9 mouse cellular contexts compared by ENCODE assay signal in genomic region chr12:112449144-112449827, GRCm38 (mm10). TPM values are rescaled to one million over a fixed set of nuclear protein-coding genes. Genes with fewer than 3 reads are reported as not detected.
DNase-seq lines count a peak whose midpoint lies in the region; ATAC-seq lines count a peak whose summit lies in the region.
"Had no signal": no experiment of that assay in that cellular context is flagged by ENCODE, and none has a peak within 500 bp of the region (broad histone marks: within the 10 kb centered on the region; RNA-seq: fewer than 3 reads in every experiment).

No protein-coding gene starts in this region.

- ATAC-seq in hindbrain, embryonic 11.5 days (ENCODE audit: low FRiP score): no peak
- ATAC-seq in hindbrain, embryonic 13.5 days (ENCODE audit: low FRiP score): no peak
- ATAC-seq in common myeloid progenitor, adult 5-6 weeks (replicated peaks; ENCODE audit: low read depth, poor library complexity, severe bottlenecking): peak; percentile 47; the same call in 1 of the 2 replicates

- 0 out of 2 replicates have a peak overlapping the region, but pooled peaks have one; percentile 2 for H3K9ac ChIP-seq in hindbrain, embryonic 11.5 days (ENCODE audit: low read depth, low read length)
- H3K9ac ChIP-seq in hindbrain, embryonic 13.5 days: no peak overlapping the region

- H3K4me1 ChIP-seq in hindbrain, embryonic 11.5 days (replicated peaks; ENCODE audit: control insufficient read depth, insufficient read depth, low read length): no peaks in the 10 kb centered on the region
- peaks cover 22% of the 10 kb centered on the region for H3K4me1 ChIP-seq in hindbrain, embryonic 13.5 days (replicated peaks)

- no peaks in the 10 kb centered on the region for H3K36me3 ChIP-seq in hindbrain, embryonic 11.5 days (ENCODE audit: control insufficient read depth, insufficient read depth, low read length)
- no peaks in the 10 kb centered on the region for H3K36me3 ChIP-seq in hindbrain, embryonic 13.5 days

- DNase-seq in hindbrain, embryonic 11.5 days (ENCODE audit: low spot score): no peak
- DNase-seq in layer of hippocampus, adult 18-20 months (ENCODE audit: low spot score in 2 of 2): peak; percentile 74 to 89
- DNase-seq in naive thymus-derived CD4-positive, alpha-beta T cell, adult 2 months (ENCODE audit: low read depth): peak; percentile 81
- DNase-seq in Muller cell, postnatal 12 days (ENCODE audit: inconsistent ontology term): no peak
- DNase-seq in urinary bladder, postnatal 25 days (ENCODE audit: low spot score): no peak
- DNase-seq in ovary, adult 18-20 months (ENCODE audit: low spot score): no peak

- H3K9me3 ChIP-seq in hindbrain, embryonic 11.5 days (ENCODE audit: control insufficient read depth, low read length): no peaks in the 10 kb centered on the region
- H3K9me3 ChIP-seq in hindbrain, embryonic 13.5 days: peaks cover 12% of the 10 kb centered on the region; the same call in 1 of the 2 replicates

- peak overlapping the region; percentile 24; the same call in 1 of the 2 replicates for H3K27ac ChIP-seq in hindbrain, embryonic 11.5 days (ENCODE audit: low read depth, low read length)
- H3K27ac ChIP-seq in hindbrain, embryonic 13.5 days: no peak overlapping the region

- H3K4me2 ChIP-seq in hindbrain, embryonic 11.5 days (replicated peaks; ENCODE audit: low read depth, low read length): no peak overlapping the region
- no peak overlapping the region for H3K4me2 ChIP-seq in hindbrain, embryonic 13.5 days

- no peaks in the 10 kb centered on the region for H3K27me3 ChIP-seq in hindbrain, embryonic 11.5 days (ENCODE audit: control insufficient read depth, insufficient read depth, low read length)
- H3K27me3 ChIP-seq in hindbrain, embryonic 13.5 days: 0 out of 2 replicates have a peak, but pooled peaks cover 5% of the 10 kb centered on the region

- no peak overlapping the region for H3K4me3 ChIP-seq in hindbrain, embryonic 11.5 days (ENCODE audit: low read depth, low read length)
- H3K4me3 ChIP-seq in hindbrain, embryonic 13.5 days: no peak overlapping the region

- WGBS in hindbrain, embryonic 11.5 days: 63% methylated on average over 18 of the region's 18 CpGs
- WGBS in hindbrain, embryonic 13.5 days: 54% methylated on average over 18 of the region's 18 CpGs

RNA-seq across cellular contexts. Expression of gene A530016L24Rik, which starts 40.0 kb away (rescaled TPM):
- not detected in 2 replicates for polyA plus RNA-seq in hindbrain, embryonic 11.5 days (2014; fragmentation: Nextera tagmentation; extraction: Ambion mirVana)
- 0.12 TPM in 1 of 2 replicates, not detected in the other for polyA plus RNA-seq in hindbrain, embryonic 13.5 days (2015; fragmentation: Nextera tagmentation; extraction: Ambion mirVana)
- total RNA-seq in common myeloid progenitor, adult 5-6 weeks (2017): not detected in 2 replicates
- total RNA-seq in layer of hippocampus, adult 18-20 months (2021): under 1 TPM in 1 of 2 experiments, not detected in 1; 0.15 TPM
- total RNA-seq: MEL had no signal

Comparison
In these comparisons a context has a peak if more than half of its experiments do, and no peak if none do; other contexts are left out.
1. DNase-seq: peak in layer of hippocampus, adult 18-20 months (2 of 2) and naive thymus-derived CD4-positive, alpha-beta T cell, adult 2 months (single experiment); none in hindbrain, embryonic 11.5 days (single experiment), Muller cell, postnatal 12 days (single experiment), urinary bladder, postnatal 25 days (single experiment) and ovary, adult 18-20 months (single experiment).